Mouse (Mus musculus): ENCODE data around the gene Dhrs13. TPM values are rescaled to one million over a fixed set of nuclear protein-coding genes. Genes with fewer than 3 reads are reported as not detected.

The Dhrs13 gene
- total and polyA plus RNA-seq, 3 experiments = 21.6 to 39.0 (median 33.7) TPM

GRCm38 (mm10) chr11:78086925-78087479 is 54.9 kb downstream of the Dhrs13 start (continued):
- TF ChIP-seq ZMIZ1 (IDR thresholded peaks at IDR 0.05; ENCODE audit: low read depth, low read length) (no peak), NELFE (IDR thresholded peaks at IDR 0.05; ENCODE audit: low read depth, low read length) (peak; percentile 13; the same call in 1 of the 2 replicates), POLR2A (IDR thresholded peaks at IDR 0.05; ENCODE audit: low read depth, low read length) (peak; percentile 21; the same call in 1 of the 2 replicates), ELF1 (IDR thresholded peaks at IDR 0.05; ENCODE audit: low read depth, low read length) (peak; percentile 87), ETS1 (conservative IDR thresholded peaks at IDR 0.05; ENCODE audit: low read depth, low read length) (no peak; the same call in 1 of the 2 replicates), MAFK (IDR thresholded peaks at IDR 0.05; ENCODE audit: insufficient replicate concordance, low read length) (0 out of 2 replicates have a peak, but pooled peaks have one; percentile 27)

Other genes with a start within 250 kb of the Dhrs13 start
- gene Gm10277, start 244.5 kb upstream of the Dhrs13 start, total RNA-seq (2012; rRNA removed) = 0.08 TPM in 1 of 2 replicates, not detected in the other
- not detected in 2 replicates for gene Gm10277, start 244.5 kb upstream of the Dhrs13 start, total RNA-seq (2014; rRNA removed)
- 0.10 and 0.11 TPM in 2 replicates for gene Gm10277, start 244.5 kb upstream of the Dhrs13 start, polyA plus RNA-seq (2012; ENCODE audit: insufficient read length, low read depth)
- gene Pipox, start 138.2 kb upstream of the Dhrs13 start, total RNA-seq (2012; rRNA removed) = 0.13 TPM in 1 of 2 replicates, not detected in the other
- gene Pipox, start 138.2 kb upstream of the Dhrs13 start, total RNA-seq (2014; rRNA removed) = 0.15 and 0.21 TPM in 2 replicates
- gene Pipox, start 138.2 kb upstream of the Dhrs13 start, polyA plus RNA-seq (2012; ENCODE audit: insufficient read length, low read depth) = 0.36 and 0.37 TPM in 2 replicates
- gene Sez6, start 101.5 kb upstream of the Dhrs13 start, total RNA-seq (2012; rRNA removed) = 0.04 TPM in 1 of 2 replicates, not detected in the other
- gene Sez6, start 101.5 kb upstream of the Dhrs13 start, total RNA-seq (2014; rRNA removed) = not detected in 2 replicates
- gene Sez6, start 101.5 kb upstream of the Dhrs13 start, polyA plus RNA-seq (2012; ENCODE audit: insufficient read length, low read depth) = 0.45 TPM in 1 of 2 replicates, not detected in the other
- gene Phf12, start 49.5 kb upstream of the Dhrs13 start, total RNA-seq (2012; rRNA removed) = 28.4 and 30.5 TPM in 2 replicates
- gene Phf12, start 49.5 kb upstream of the Dhrs13 start, total RNA-seq (2014; rRNA removed) = 10.7 and 12.2 TPM in 2 replicates
- gene Phf12, start 49.5 kb upstream of the Dhrs13 start, polyA plus RNA-seq (2012; ENCODE audit: insufficient read length, low read depth) = 59.7 and 61.8 TPM in 2 replicates
- 10.1 and 14.7 TPM in 2 replicates for gene Flot2, start 5.7 kb downstream of the Dhrs13 start, total RNA-seq (2012; rRNA removed)
- gene Flot2, start 5.7 kb downstream of the Dhrs13 start, total RNA-seq (2014; rRNA removed) = 4.3 and 5.2 TPM in 2 replicates
- gene Flot2, start 5.7 kb downstream of the Dhrs13 start, polyA plus RNA-seq (2012; ENCODE audit: insufficient read length, low read depth) = 13.1 and 13.4 TPM in 2 replicates
- gene Eral1, start 48.1 kb downstream of the Dhrs13 start, total RNA-seq (2012; rRNA removed) = 40.5 and 41.5 TPM in 2 replicates
- gene Eral1, start 48.1 kb downstream of the Dhrs13 start, total RNA-seq (2014; rRNA removed) = 41.5 and 43.2 TPM in 2 replicates
- gene Eral1, start 48.1 kb downstream of the Dhrs13 start, polyA plus RNA-seq (2012; ENCODE audit: insufficient read length, low read depth) = 37.8 and 39.1 TPM in 2 replicates
- 8.7 and 10.0 TPM in 2 replicates for gene Fam222b, start 62.4 kb downstream of the Dhrs13 start, total RNA-seq (2012; rRNA removed)
- 3.9 and 5.9 TPM in 2 replicates for gene Fam222b, start 62.4 kb downstream of the Dhrs13 start, total RNA-seq (2014; rRNA removed)
- 26.8 and 34.4 TPM in 2 replicates for gene Fam222b, start 62.4 kb downstream of the Dhrs13 start, polyA plus RNA-seq (2012; ENCODE audit: insufficient read length, low read depth)
- 47.9 and 55.9 TPM in 2 replicates for gene Traf4, start 133.3 kb downstream of the Dhrs13 start, total RNA-seq (2012; rRNA removed)
- 17.1 and 20.8 TPM in 2 replicates for gene Traf4, start 133.3 kb downstream of the Dhrs13 start, total RNA-seq (2014; rRNA removed)
- gene Traf4, start 133.3 kb downstream of the Dhrs13 start, polyA plus RNA-seq (2012; ENCODE audit: insufficient read length, low read depth) = 52.9 and 68.7 TPM in 2 replicates
- 6.7 and 7.4 TPM in 2 replicates for gene Nek8, start 144.4 kb downstream of the Dhrs13 start, total RNA-seq (2012; rRNA removed)
- gene Nek8, start 144.4 kb downstream of the Dhrs13 start, total RNA-seq (2014; rRNA removed) = 6.1 and 7.1 TPM in 2 replicates
- 8.3 and 9.9 TPM in 2 replicates for gene Nek8, start 144.4 kb downstream of the Dhrs13 start, polyA plus RNA-seq (2012; ENCODE audit: insufficient read length, low read depth)
- gene Tlcd1, start 144.4 kb downstream of the Dhrs13 start, total RNA-seq (2012; rRNA removed) = 16.4 and 20.3 TPM in 2 replicates
- 18.2 and 20.3 TPM in 2 replicates for gene Tlcd1, start 144.4 kb downstream of the Dhrs13 start, total RNA-seq (2014; rRNA removed)
- 15.6 and 19.1 TPM in 2 replicates for gene Tlcd1, start 144.4 kb downstream of the Dhrs13 start, polyA plus RNA-seq (2012; ENCODE audit: insufficient read length, low read depth)
- gene Rpl23a, start 151.3 kb downstream of the Dhrs13 start, total RNA-seq (2012; rRNA removed) = 3,714 and 3,939 TPM in 2 replicates
- 3,235 and 3,361 TPM in 2 replicates for gene Rpl23a, start 151.3 kb downstream of the Dhrs13 start, total RNA-seq (2014; rRNA removed)
- 2,992 and 3,119 TPM in 2 replicates for gene Rpl23a, start 151.3 kb downstream of the Dhrs13 start, polyA plus RNA-seq (2012; ENCODE audit: insufficient read length, low read depth)
- 0.17 and 0.25 TPM in 2 replicates for gene Rab34, start 156.2 kb downstream of the Dhrs13 start, total RNA-seq (2012; rRNA removed)
- 0.50 TPM in 1 of 2 replicates, not detected in the other for gene Rab34, start 156.2 kb downstream of the Dhrs13 start, total RNA-seq (2014; rRNA removed)
- 0.49 and 1.4 TPM in 2 replicates for gene Rab34, start 156.2 kb downstream of the Dhrs13 start, polyA plus RNA-seq (2012; ENCODE audit: insufficient read length, low read depth)
- gene Proca1, start 161.1 kb downstream of the Dhrs13 start, total RNA-seq (2012; rRNA removed) = 0.21 TPM in 1 of 2 replicates, not detected in the other
- not detected in 2 replicates for gene Proca1, start 161.1 kb downstream of the Dhrs13 start, total RNA-seq (2014; rRNA removed)
- 0.40 and 0.46 TPM in 2 replicates for gene Proca1, start 161.1 kb downstream of the Dhrs13 start, polyA plus RNA-seq (2012; ENCODE audit: insufficient read length, low read depth)
- 95.4 and 119 TPM in 2 replicates for gene Sdf2, start 213.5 kb downstream of the Dhrs13 start, total RNA-seq (2012; rRNA removed)
- 89.1 and 93.0 TPM in 2 replicates for gene Sdf2, start 213.5 kb downstream of the Dhrs13 start, total RNA-seq (2014; rRNA removed)
- gene Sdf2, start 213.5 kb downstream of the Dhrs13 start, polyA plus RNA-seq (2012; ENCODE audit: insufficient read length, low read depth) = 61.4 and 62.8 TPM in 2 replicates
- 65.5 and 71.0 TPM in 2 replicates for gene Supt6, start 213.7 kb downstream of the Dhrs13 start, total RNA-seq (2012; rRNA removed)
- 29.7 and 30.4 TPM in 2 replicates for gene Supt6, start 213.7 kb downstream of the Dhrs13 start, total RNA-seq (2014; rRNA removed)
- gene Supt6, start 213.7 kb downstream of the Dhrs13 start, polyA plus RNA-seq (2012; ENCODE audit: insufficient read length, low read depth) = 99.9 and 104 TPM in 2 replicates
- gene 2610507B11Rik, start 229.5 kb downstream of the Dhrs13 start, total RNA-seq (2012; rRNA removed) = 89.3 and 108 TPM in 2 replicates
- 55.8 and 58.9 TPM in 2 replicates for gene 2610507B11Rik, start 229.5 kb downstream of the Dhrs13 start, total RNA-seq (2014; rRNA removed)
- 96.9 and 97.9 TPM in 2 replicates for gene 2610507B11Rik, start 229.5 kb downstream of the Dhrs13 start, polyA plus RNA-seq (2012; ENCODE audit: insufficient read length, low read depth)

Data from CH12.LX (cell line).